Mouse (Mus musculus) embryo, embryonic 10 days (tissue): Measurements from ENCODE around the gene Pon2.
"Not testable (repeated sequence)": the region's sequence is repeated elsewhere in the genome, so short reads cannot be mapped to it uniquely, and the experiment has no call there.

ENCODE experiments used
- DNase-seq: peaks from one replicate; pipeline ENCODE4 v3.0.0-alpha.2; 2015; ENCODE audit warnings: low spot score

Gene Pon2

DNA sequence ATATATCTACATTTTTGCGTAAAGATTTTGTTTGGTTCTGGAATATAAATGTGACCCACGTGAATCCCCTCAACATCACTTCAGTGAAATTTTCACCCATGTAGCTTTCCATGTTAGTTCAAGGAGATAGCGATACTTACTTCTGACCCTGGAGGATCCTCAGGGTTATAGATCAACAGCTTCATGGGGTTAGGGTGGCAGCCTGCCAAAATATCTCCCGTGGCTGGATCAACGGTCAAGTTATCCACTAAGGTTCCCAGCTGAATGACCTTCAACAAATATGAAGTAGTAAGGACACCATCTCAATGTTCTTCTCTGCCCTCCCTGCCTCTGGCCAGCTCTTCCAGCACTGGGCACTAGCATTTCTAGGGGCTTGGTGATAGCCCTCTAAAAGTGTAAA is 68.0 kb downstream of the Pon2 start:
- DNase-seq: no peak

DNA sequence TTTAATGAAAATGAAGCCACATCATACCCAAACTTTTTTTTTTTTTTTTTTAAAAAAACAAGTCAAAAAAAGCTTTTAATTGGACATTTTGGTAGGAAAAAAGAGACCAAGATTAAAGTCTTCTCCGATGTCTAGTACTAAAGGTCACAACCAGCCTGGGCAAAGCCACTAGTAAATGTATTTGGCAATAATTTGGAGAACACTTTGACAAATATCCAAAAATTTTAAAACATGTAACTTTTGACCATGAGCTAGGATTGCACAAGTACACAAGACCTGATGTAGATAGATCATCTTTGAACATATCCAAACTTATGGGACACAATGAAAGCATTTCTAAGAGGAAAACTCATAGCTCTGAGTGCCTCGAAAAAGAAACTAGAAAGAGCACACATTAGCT is 74.7 kb downstream of the Pon2 start:
- not testable (repeated sequence) for DNase-seq

DNA sequence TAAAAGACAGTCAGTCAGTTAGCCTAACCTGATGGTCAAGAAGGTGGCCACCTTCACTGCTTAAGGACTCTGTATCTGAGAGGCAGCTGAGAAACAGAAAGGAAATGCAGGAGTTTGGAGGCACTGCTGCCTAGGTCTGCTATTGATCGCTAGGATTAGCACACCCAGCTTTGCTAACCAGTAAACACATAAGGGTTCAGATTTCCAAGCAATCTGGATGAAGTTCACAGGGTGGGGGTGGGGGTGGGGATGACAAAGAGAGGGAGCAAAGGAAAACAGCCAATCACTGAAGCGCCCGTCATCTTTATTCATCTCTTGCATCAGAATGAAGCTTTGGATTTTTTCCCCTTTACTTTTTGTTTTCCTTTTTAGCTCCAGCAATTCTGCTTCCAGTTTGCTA is 76.2 kb downstream of the Pon2 start:
- no peak for DNase-seq

DNA sequence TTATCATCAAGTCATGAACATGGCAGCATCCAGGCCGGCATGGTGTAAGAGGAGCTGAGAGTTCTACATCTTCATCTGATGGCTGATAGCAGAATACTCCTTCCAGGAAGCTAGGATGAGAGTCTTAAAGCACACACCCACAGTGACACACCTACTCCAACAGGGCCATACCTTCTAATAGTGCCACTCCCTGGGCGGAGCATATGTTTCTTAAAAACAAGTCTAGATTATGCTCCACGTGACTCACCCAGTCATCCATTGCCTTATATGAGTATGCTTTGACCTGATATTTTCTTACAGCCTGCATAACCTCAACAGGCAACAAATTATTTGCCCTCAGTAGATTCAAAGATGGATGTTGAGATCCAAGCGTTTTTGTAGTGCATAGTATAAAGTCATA is 80.1 kb downstream of the Pon2 start:
- no peak for DNase-seq
